Mouse (Mus musculus): ENCODE data around the gene Tspan8. TPM values are rescaled to one million over a fixed set of nuclear protein-coding genes. Genes with fewer than 3 reads are reported as not detected.
A peak's percentile ranks its signal among the peaks of the same experiment; 100 is the strongest.

Gene Tspan8
- polyA plus RNA-seq (2015; fragmentation: Nextera tagmentation; extraction: Ambion mirVana), result 56.6 and 59.5 TPM in 2 replicates

GRCm38 (mm10) chr10:115816511-115816910, at the start of gene Tspan8:
Tspan8 (plus strand) TSS chr10:115816832.
- no peaks in the 10 kb centered on the region for H3K27me3 ChIP-seq (ENCODE audit: control insufficient read depth, insufficient read depth, low read depth, low read length)
- peak within 1 kb of the TSS; percentile 57 for H3K4me2 ChIP-seq (ENCODE audit: low read depth, low read length)
- no peaks in the 10 kb centered on the region for H3K9me3 ChIP-seq (replicated peaks; ENCODE audit: control insufficient read depth, low read length)
- peak within 1 kb of the TSS; percentile 70 for H3K4me3 ChIP-seq (ENCODE audit: low read depth, low read length)
- H3K27ac ChIP-seq (ENCODE audit: low read length), result peak within 1 kb of the TSS; percentile 98
- ATAC-seq (ENCODE audit: low read depth), result peak; percentile 5; the same call in 1 of the 2 replicates
- H3K9ac ChIP-seq (ENCODE audit: low read depth, low read length), result peak within 1 kb of the TSS; percentile 68
- peaks cover 14% of the 10 kb centered on the region for H3K4me1 ChIP-seq (ENCODE audit: control insufficient read depth, low read depth, low read length)
- 18% methylated on average over 6 of the region's 6 CpGs for WGBS (ENCODE audit: insufficient replicate concordance)
- no peaks in the 10 kb centered on the region; the same call in 1 of the 2 replicates for H3K36me3 ChIP-seq (ENCODE audit: control insufficient read depth, insufficient read depth)

- no peaks in the 10 kb centered on the region for H3K4me1 ChIP-seq (ENCODE audit: control insufficient read depth, low read depth, low read length)
- no peak for ATAC-seq (ENCODE audit: low read depth)
Observed at GRCm38 (mm10) chr10:115770032-115770431, 46.6 kb upstream of the Tspan8 start.

GRCm38 (mm10) chr10:115774451-115774850, 42.2 kb upstream of the Tspan8 start:
- H3K4me1 ChIP-seq (ENCODE audit: control insufficient read depth, low read depth, low read length), result no peaks in the 10 kb centered on the region; the same call in 1 of the 2 replicates
- H3K9me3 ChIP-seq (replicated peaks; ENCODE audit: control insufficient read depth, low read length), result no peaks in the 10 kb centered on the region
- H3K4me3 ChIP-seq (ENCODE audit: low read depth, low read length), result no peak overlapping the region
- no peak overlapping the region for H3K9ac ChIP-seq (ENCODE audit: low read depth, low read length)
- no peak overlapping the region for H3K27ac ChIP-seq (ENCODE audit: low read length)
- no peak for ATAC-seq (ENCODE audit: low read depth)
- no peaks in the 10 kb centered on the region for H3K36me3 ChIP-seq (ENCODE audit: control insufficient read depth, insufficient read depth)
- H3K4me2 ChIP-seq (ENCODE audit: low read depth, low read length), result no peak overlapping the region
- WGBS (ENCODE audit: insufficient replicate concordance), result 44% methylated on average over 4 of the region's 4 CpGs
- no peaks in the 10 kb centered on the region for H3K27me3 ChIP-seq (ENCODE audit: control insufficient read depth, insufficient read depth, low read depth, low read length)

More at GRCm38 (mm10) chr10:115770032-115770431, 46.6 kb upstream of the Tspan8 start:
- no peak overlapping the region for H3K4me3 ChIP-seq (ENCODE audit: low read depth, low read length)
- H3K9me3 ChIP-seq (replicated peaks; ENCODE audit: control insufficient read depth, low read length), result no peaks in the 10 kb centered on the region
- 74% methylated on average over 8 of the region's 8 CpGs for WGBS (ENCODE audit: insufficient replicate concordance)
- no peak overlapping the region for H3K4me2 ChIP-seq (ENCODE audit: low read depth, low read length)
- H3K9ac ChIP-seq (ENCODE audit: low read depth, low read length), result no peak overlapping the region
- no peaks in the 10 kb centered on the region for H3K36me3 ChIP-seq (ENCODE audit: control insufficient read depth, insufficient read depth)
- no peak overlapping the region for H3K27ac ChIP-seq (ENCODE audit: low read length)
- no peaks in the 10 kb centered on the region for H3K27me3 ChIP-seq (ENCODE audit: control insufficient read depth, insufficient read depth, low read depth, low read length)

DNA sequence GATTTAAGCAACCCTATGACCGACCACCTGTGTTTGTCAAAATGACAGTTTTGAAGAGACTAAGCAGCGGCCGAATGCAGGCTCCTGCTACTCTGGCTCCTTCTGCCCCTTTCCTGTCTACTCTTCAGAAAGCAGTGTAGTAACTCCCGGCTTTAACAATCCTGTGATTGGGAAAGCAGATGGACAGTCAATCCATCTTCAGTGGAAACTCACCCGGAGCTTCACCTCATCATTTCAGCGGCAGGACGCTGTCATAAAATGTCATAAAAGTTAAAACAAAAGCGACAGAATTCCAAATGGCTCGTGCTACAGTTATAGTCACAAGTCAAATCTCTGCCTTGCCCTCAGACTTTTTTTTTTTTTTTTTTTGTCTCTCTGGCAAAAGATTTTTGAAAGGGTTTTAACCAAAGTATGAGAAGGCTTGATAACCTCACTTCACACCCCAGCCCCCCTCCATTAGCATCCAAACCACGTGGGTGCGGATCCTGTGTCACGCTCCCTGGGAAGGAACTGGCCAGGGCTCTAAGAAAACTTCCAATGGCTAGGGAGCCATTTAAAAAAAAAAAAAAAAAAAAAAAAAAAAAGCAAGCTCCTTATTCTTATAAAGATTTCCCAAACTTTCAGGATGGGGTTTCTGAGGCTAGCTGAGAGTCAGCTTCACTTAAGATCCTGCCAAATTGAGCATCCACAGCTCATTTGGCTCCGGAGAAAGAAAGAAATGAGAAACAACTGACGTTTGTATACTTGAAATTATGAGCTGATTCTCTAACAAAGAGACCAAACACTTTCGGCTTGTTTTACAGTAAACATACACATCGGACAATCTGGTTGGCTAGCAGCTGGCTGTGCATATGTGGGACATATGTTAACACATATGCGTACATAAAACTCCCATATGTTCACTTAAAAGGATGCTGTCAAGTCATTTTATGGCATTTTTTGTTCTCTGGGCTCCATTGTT, 40.4 kb upstream of the Tspan8 start:
- WGBS (ENCODE audit: insufficient replicate concordance), result 54% methylated on average over 17 of the region's 17 CpGs
- H3K4me3 ChIP-seq (ENCODE audit: low read depth, low read length), result no peak overlapping the region

GRCm38 (mm10) chr10:115777366-115777765, 39.3 kb upstream of the Tspan8 start:
- no peaks in the 10 kb centered on the region for H3K36me3 ChIP-seq (ENCODE audit: control insufficient read depth, insufficient read depth)
- ATAC-seq (ENCODE audit: low read depth), result no peak
- H3K27me3 ChIP-seq (ENCODE audit: control insufficient read depth, insufficient read depth, low read depth, low read length), result no peaks in the 10 kb centered on the region
- 28% methylated on average over 5 of the region's 5 CpGs for WGBS (ENCODE audit: insufficient replicate concordance)
- no peak overlapping the region for H3K27ac ChIP-seq (ENCODE audit: low read length)
- peaks cover 4% of the 10 kb centered on the region; the same call in 1 of the 2 replicates for H3K4me1 ChIP-seq (ENCODE audit: control insufficient read depth, low read depth, low read length)
- no peak overlapping the region for H3K4me2 ChIP-seq (ENCODE audit: low read depth, low read length)
- H3K9me3 ChIP-seq (replicated peaks; ENCODE audit: control insufficient read depth, low read length), result no peaks in the 10 kb centered on the region
- no peak overlapping the region for H3K9ac ChIP-seq (ENCODE audit: low read depth, low read length)
- no peak overlapping the region for H3K4me3 ChIP-seq (ENCODE audit: low read depth, low read length)

More for the DNA sequence above, 40.4 kb upstream of the Tspan8 start:
- no peaks in the 10 kb centered on the region for H3K27me3 ChIP-seq (ENCODE audit: control insufficient read depth, insufficient read depth, low read depth, low read length)
- no peak overlapping the region for H3K9ac ChIP-seq (ENCODE audit: low read depth, low read length)
- peaks cover 4% of the 10 kb centered on the region; the same call in 1 of the 2 replicates for H3K4me1 ChIP-seq (ENCODE audit: control insufficient read depth, low read depth, low read length)
- ATAC-seq (ENCODE audit: low read depth), result no peak
- no peaks in the 10 kb centered on the region for H3K36me3 ChIP-seq (ENCODE audit: control insufficient read depth, insufficient read depth)
- no peaks in the 10 kb centered on the region for H3K9me3 ChIP-seq (replicated peaks; ENCODE audit: control insufficient read depth, low read length)
- H3K27ac ChIP-seq (ENCODE audit: low read length), result no peak overlapping the region
- H3K4me2 ChIP-seq (ENCODE audit: low read depth, low read length), result no peak overlapping the region

GRCm38 (mm10) chr10:115778624-115779023, 38.0 kb upstream of the Tspan8 start:
- no peak overlapping the region for H3K27ac ChIP-seq (ENCODE audit: low read length)
- 40% methylated on average over 5 of the region's 5 CpGs for WGBS (ENCODE audit: insufficient replicate concordance)
- H3K9me3 ChIP-seq (replicated peaks; ENCODE audit: control insufficient read depth, low read length), result no peaks in the 10 kb centered on the region

GRCm38 (mm10) chr10:115780239-115781016, 36.2 kb upstream of the Tspan8 start:
- WGBS (ENCODE audit: insufficient replicate concordance), result 60% methylated on average over 11 of the region's 11 CpGs
- no peaks in the 10 kb centered on the region for H3K9me3 ChIP-seq (replicated peaks; ENCODE audit: control insufficient read depth, low read length)
- H3K4me3 ChIP-seq (ENCODE audit: low read depth, low read length), result no peak overlapping the region
- H3K4me1 ChIP-seq (ENCODE audit: control insufficient read depth, low read depth, low read length), result peaks cover 4% of the 10 kb centered on the region; the same call in 1 of the 2 replicates
- peak; percentile 90 for ATAC-seq (ENCODE audit: low read depth)
- H3K36me3 ChIP-seq (ENCODE audit: control insufficient read depth, insufficient read depth), result no peaks in the 10 kb centered on the region
- H3K27ac ChIP-seq (ENCODE audit: low read length), result no peak overlapping the region
- H3K4me2 ChIP-seq (ENCODE audit: low read depth, low read length), result no peak overlapping the region
- H3K9ac ChIP-seq (ENCODE audit: low read depth, low read length), result no peak overlapping the region
- H3K27me3 ChIP-seq (ENCODE audit: control insufficient read depth, insufficient read depth, low read depth, low read length), result no peaks in the 10 kb centered on the region

More at GRCm38 (mm10) chr10:115778624-115779023, 38.0 kb upstream of the Tspan8 start:
- H3K4me1 ChIP-seq (ENCODE audit: control insufficient read depth, low read depth, low read length), result peaks cover 4% of the 10 kb centered on the region; the same call in 1 of the 2 replicates
- H3K36me3 ChIP-seq (ENCODE audit: control insufficient read depth, insufficient read depth), result no peaks in the 10 kb centered on the region
- no peak overlapping the region for H3K4me2 ChIP-seq (ENCODE audit: low read depth, low read length)
- H3K27me3 ChIP-seq (ENCODE audit: control insufficient read depth, insufficient read depth, low read depth, low read length), result no peaks in the 10 kb centered on the region
- ATAC-seq (ENCODE audit: low read depth), result no peak
- no peak overlapping the region for H3K9ac ChIP-seq (ENCODE audit: low read depth, low read length)
- no peak overlapping the region for H3K4me3 ChIP-seq (ENCODE audit: low read depth, low read length)

GRCm38 (mm10) chr10:115783232-115783631, 33.4 kb upstream of the Tspan8 start:
- no peaks in the 10 kb centered on the region for H3K36me3 ChIP-seq (ENCODE audit: control insufficient read depth, insufficient read depth)
- H3K27me3 ChIP-seq (ENCODE audit: control insufficient read depth, insufficient read depth, low read depth, low read length), result no peaks in the 10 kb centered on the region
- no peak overlapping the region for H3K9ac ChIP-seq (ENCODE audit: low read depth, low read length)
- no peak overlapping the region for H3K27ac ChIP-seq (ENCODE audit: low read length)
- no peaks in the 10 kb centered on the region for H3K9me3 ChIP-seq (replicated peaks; ENCODE audit: control insufficient read depth, low read length)
- peaks cover 4% of the 10 kb centered on the region; the same call in 1 of the 2 replicates for H3K4me1 ChIP-seq (ENCODE audit: control insufficient read depth, low read depth, low read length)
- no peak for ATAC-seq (ENCODE audit: low read depth)
- H3K4me3 ChIP-seq (ENCODE audit: low read depth, low read length), result no peak overlapping the region
- 52% methylated on average over 2 of the region's 2 CpGs for WGBS (ENCODE audit: insufficient replicate concordance)
- no peak overlapping the region for H3K4me2 ChIP-seq (ENCODE audit: low read depth, low read length)
